Mouse (Mus musculus) layer of hippocampus, postnatal 10 days (tissue): ENCODE measurements around the gene Scn8a. TPM values are rescaled to one million over a fixed set of nuclear protein-coding genes. Genes with fewer than 3 reads are reported as not detected.

Experiments
- DNase-seq, 2 experiments: peaks; one replicate each; pipeline ENCODE4 v3.0.0; 2021; ENCODE audit warnings: low spot score in 2 of 2
- total RNA-seq, 2 experiments: library from RNA; stranded (reverse); gene quantifications; 2 replicates each; pipeline ENCODE4 v1.2.3; 2021

Gene Scn8a
- total RNA-seq, 2 experiments from 2014 or later: 174 to 175 TPM

GRCm38 (mm10) chr15:100952292-100952691, 82.6 kb downstream of the Scn8a start:
- DNase-seq: no peak

GRCm38 (mm10) chr15:100952854-100953253, 83.2 kb downstream of the Scn8a start:
- no peak for DNase-seq

- no peak for DNase-seq
Measured at GRCm38 (mm10) chr15:100953955-100954354, 84.3 kb downstream of the Scn8a start.

- no peak for DNase-seq
Measured at GRCm38 (mm10) chr15:100954751-100955150, 85.1 kb downstream of the Scn8a start.

- no peak for DNase-seq
Measured at GRCm38 (mm10) chr15:100960958-100961357, 91.3 kb downstream of the Scn8a start.

- DNase-seq: no peak
Measured at GRCm38 (mm10) chr15:100961561-100961960, 91.9 kb downstream of the Scn8a start.

- DNase-seq: no peak
Measured at GRCm38 (mm10) chr15:100971443-100971842, 101.8 kb downstream of the Scn8a start.

- DNase-seq: no peak
Measured at GRCm38 (mm10) chr15:100972795-100973194, 103.1 kb downstream of the Scn8a start.

- no peak for DNase-seq
Measured at GRCm38 (mm10) chr15:100974679-100975078, 105.0 kb downstream of the Scn8a start.

- peak; percentile 63 to 69 for DNase-seq
Measured at GRCm38 (mm10) chr15:100983427-100984153, 113.9 kb downstream of the Scn8a start.

- no peak for DNase-seq
Measured at GRCm38 (mm10) chr15:100984154-100984893, 114.7 kb downstream of the Scn8a start.

- no peak for DNase-seq
Measured at GRCm38 (mm10) chr15:100986479-100986878, 116.8 kb downstream of the Scn8a start.

- DNase-seq: no peak
Measured at GRCm38 (mm10) chr15:100987031-100987430, 117.4 kb downstream of the Scn8a start.

- peak in 1 of 2 experiments; percentile 37 for DNase-seq
Measured at GRCm38 (mm10) chr15:100990283-100990682, 120.6 kb downstream of the Scn8a start.

GRCm38 (mm10) chr15:100997090-100997489, 127.4 kb downstream of the Scn8a start:
- DNase-seq: peak; percentile 43 to 65

- no peak for DNase-seq
Measured at GRCm38 (mm10) chr15:101001685-101002084, 132.0 kb downstream of the Scn8a start.

GRCm38 (mm10) chr15:101002466-101002865, 132.8 kb downstream of the Scn8a start:
- DNase-seq: no peak

- no peak for DNase-seq
Measured at GRCm38 (mm10) chr15:101004538-101004937, 134.9 kb downstream of the Scn8a start.

- no peak for DNase-seq
Measured at GRCm38 (mm10) chr15:101005717-101006116, 136.1 kb downstream of the Scn8a start.

GRCm38 (mm10) chr15:101006251-101007040, 136.8 kb downstream of the Scn8a start:
- no peak for DNase-seq

GRCm38 (mm10) chr15:101007236-101007635, 137.6 kb downstream of the Scn8a start:
- DNase-seq: no peak
